Mouse (Mus musculus): ENCODE measurements around the gene Tanc1.
"Not testable (repeated sequence)": the region's sequence is repeated elsewhere in the genome, so short reads cannot be mapped to it uniquely, and the experiment has no call there.

The Tanc1 gene

GRCm38 (mm10) chr2:59611831-59612732 lies at the start of gene Tanc1:
Gene Tanc1, plus strand, starts transcription at chr2:59612042.
- peak; percentile 64 for DNase-seq (ENCODE audit: low read depth, low spot score)
- Histone ChIP-seq H3K27me3 (ENCODE audit: control insufficient read depth, insufficient read depth, low read length, poor library complexity, severe bottlenecking) (0 out of 2 replicates have a peak, but pooled peaks cover under 1% of the 10 kb centered on the region), H3K36me3 (ENCODE audit: control insufficient read depth, insufficient read depth, low read length, poor library complexity, severe bottlenecking) (no peaks in the 10 kb centered on the region)

GRCm38 (mm10) chr2:59562215-59562614 lies 49.6 kb upstream of the Tanc1 start:
- DNase-seq (ENCODE audit: low read depth, low spot score): no peak
- H3K27me3 ChIP-seq (ENCODE audit: control insufficient read depth, insufficient read depth, low read length, poor library complexity, severe bottlenecking): no peaks in the 10 kb centered on the region
- H3K36me3 ChIP-seq (ENCODE audit: control insufficient read depth, insufficient read depth, low read length, poor library complexity, severe bottlenecking): no peaks in the 10 kb centered on the region

DNA sequence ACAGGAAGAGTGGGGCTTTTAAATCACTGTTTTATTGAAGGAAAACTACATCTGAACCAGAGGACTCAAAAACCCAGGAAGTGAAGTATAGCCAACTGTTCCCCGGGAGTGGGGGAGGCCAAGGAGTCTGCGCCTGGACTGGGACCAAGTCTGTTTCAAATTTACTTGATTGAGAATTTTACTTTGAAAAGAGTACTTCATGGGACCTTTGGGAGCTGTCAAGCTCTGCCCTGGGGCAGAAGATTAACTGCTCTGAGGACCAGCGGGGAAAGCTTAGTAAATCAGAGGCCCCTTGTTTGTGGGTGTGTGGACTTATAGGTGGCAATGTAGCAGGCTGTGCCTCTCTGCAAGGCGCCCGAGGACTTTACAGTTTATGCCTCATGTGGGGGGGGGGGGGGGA lies 49.1 kb upstream of the Tanc1 start:
- no peak for DNase-seq (ENCODE audit: low read depth, low spot score)
- Histone ChIP-seq H3K27me3 (ENCODE audit: control insufficient read depth, insufficient read depth, low read length, poor library complexity, severe bottlenecking) (no peaks in the 10 kb centered on the region), H3K36me3 (ENCODE audit: control insufficient read depth, insufficient read depth, low read length, poor library complexity, severe bottlenecking) (no peaks in the 10 kb centered on the region)

- not testable (repeated sequence) for H3K27me3 ChIP-seq (ENCODE audit: control insufficient read depth, insufficient read depth, low read length, poor library complexity, severe bottlenecking); DNase-seq (ENCODE audit: low read depth, low spot score)
These were observed 47.7 kb upstream of the Tanc1 start for GRCm38 (mm10) chr2:59564029-59564611.

DNA sequence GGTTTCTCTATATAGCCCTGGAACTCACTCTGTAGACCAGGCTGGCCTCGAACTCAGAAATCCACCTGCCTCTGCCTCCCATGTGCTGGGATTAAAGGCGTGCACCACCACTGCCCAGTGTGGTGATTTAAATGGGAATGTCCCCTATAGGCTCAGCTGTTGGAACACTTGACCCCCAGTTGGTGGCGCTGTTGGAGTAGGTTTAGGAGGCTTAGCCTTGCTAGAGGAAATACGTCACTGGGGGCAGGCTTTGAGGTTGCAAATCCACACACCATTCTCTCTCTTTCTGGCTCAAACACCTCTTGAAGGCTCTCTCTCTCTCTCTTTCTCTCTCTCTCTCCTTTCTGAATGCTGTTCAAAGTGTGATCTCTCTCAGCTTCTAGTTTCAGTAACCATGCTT lies 46.9 kb upstream of the Tanc1 start:
- no peak for DNase-seq (ENCODE audit: low read depth, low spot score)
- no peaks in the 10 kb centered on the region for H3K36me3 ChIP-seq (ENCODE audit: control insufficient read depth, insufficient read depth, low read length, poor library complexity, severe bottlenecking)
- no peaks in the 10 kb centered on the region for H3K27me3 ChIP-seq (ENCODE audit: control insufficient read depth, insufficient read depth, low read length, poor library complexity, severe bottlenecking)

More at GRCm38 (mm10) chr2:59564029-59564611, 47.7 kb upstream of the Tanc1 start:
- H3K36me3 ChIP-seq (ENCODE audit: control insufficient read depth, insufficient read depth, low read length, poor library complexity, severe bottlenecking): not testable (repeated sequence)

DNA sequence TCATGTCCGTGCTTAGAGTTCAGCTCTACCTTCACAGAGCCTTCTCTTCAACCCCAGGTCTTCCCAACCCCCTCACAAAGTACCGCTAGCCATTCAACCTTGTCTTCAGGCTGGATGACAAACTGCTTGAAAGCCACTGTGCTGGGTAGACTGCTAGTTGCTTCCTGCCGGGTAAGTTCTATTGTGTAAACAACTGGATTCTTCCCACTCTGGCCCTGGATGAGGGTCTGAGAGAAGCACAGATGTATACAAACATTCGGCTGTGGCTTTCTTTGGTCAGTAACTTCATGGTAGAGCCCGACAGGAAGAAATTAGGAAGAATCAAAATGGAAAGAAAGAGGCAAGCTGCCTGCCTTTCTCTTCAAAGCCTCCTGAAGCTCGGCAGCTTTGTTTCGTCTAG lies 30.9 kb upstream of the Tanc1 start:
- Histone ChIP-seq H3K27me3 (ENCODE audit: control insufficient read depth, insufficient read depth, low read length, poor library complexity, severe bottlenecking) (no peaks in the 10 kb centered on the region), H3K36me3 (ENCODE audit: control insufficient read depth, insufficient read depth, low read length, poor library complexity, severe bottlenecking) (no peaks in the 10 kb centered on the region)
- DNase-seq (ENCODE audit: low read depth, low spot score): no peak

DNA sequence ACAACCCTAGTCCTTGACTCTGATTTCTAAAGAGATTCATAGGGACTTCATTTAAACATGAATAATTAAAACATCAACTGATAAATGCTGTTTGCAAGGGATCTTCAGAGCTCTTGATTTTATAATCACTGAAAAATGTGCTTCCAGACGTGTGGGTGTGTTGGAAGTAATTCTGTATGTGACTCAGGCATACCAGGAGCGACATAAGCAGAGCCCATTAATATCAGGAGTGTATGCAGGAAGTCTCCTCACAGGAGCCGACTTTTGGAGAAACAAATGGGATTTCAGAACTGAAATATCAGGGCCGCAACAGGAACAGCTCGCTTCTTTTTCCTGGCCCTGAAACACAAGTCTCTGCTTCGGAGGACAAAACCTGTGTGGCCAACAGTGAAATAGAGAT lies 27.9 kb upstream of the Tanc1 start:
- no peaks in the 10 kb centered on the region for H3K36me3 ChIP-seq (ENCODE audit: control insufficient read depth, insufficient read depth, low read length, poor library complexity, severe bottlenecking)
- H3K27me3 ChIP-seq (ENCODE audit: control insufficient read depth, insufficient read depth, low read length, poor library complexity, severe bottlenecking): no peaks in the 10 kb centered on the region
- no peak for DNase-seq (ENCODE audit: low read depth, low spot score)

GRCm38 (mm10) chr2:59587387-59588095 lies 24.3 kb upstream of the Tanc1 start:
- H3K36me3 ChIP-seq (ENCODE audit: control insufficient read depth, insufficient read depth, low read length, poor library complexity, severe bottlenecking): no peaks in the 10 kb centered on the region
- DNase-seq (ENCODE audit: low read depth, low spot score): no peak
- no peaks in the 10 kb centered on the region for H3K27me3 ChIP-seq (ENCODE audit: control insufficient read depth, insufficient read depth, low read length, poor library complexity, severe bottlenecking)

- Histone ChIP-seq H3K27me3 (ENCODE audit: control insufficient read depth, insufficient read depth, low read length, poor library complexity, severe bottlenecking) (no peaks in the 10 kb centered on the region), H3K36me3 (ENCODE audit: control insufficient read depth, insufficient read depth, low read length, poor library complexity, severe bottlenecking) (no peaks in the 10 kb centered on the region)
- DNase-seq (ENCODE audit: low read depth, low spot score): no peak
These were observed 23.8 kb upstream of the Tanc1 start for GRCm38 (mm10) chr2:59588096-59588405.

DNA sequence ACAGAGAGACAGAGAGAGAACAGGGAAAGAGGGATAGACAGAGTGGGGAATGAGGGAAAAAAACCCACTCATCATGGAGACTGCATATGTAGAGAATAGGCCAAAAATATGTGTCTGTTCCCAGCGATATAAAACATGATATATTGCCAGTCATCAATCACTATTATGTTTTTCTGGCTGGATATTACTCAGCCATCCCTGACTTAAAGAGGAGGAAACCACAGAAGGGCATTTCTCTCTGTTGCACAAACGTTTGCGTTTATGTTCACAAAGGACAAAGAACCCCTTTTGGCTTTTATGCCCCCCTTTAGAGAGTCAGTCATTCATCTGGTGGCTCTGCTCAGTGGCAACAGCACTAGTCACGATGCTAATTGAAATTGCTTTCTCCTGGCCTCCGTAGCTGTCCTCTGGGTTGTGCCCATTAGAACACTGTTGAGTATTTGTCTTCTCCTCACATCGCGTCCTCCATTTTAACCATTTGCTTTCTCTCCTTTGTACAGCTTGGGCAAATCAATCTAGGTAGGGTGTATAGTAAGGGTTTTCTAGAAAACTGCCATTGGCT lies 18.4 kb upstream of the Tanc1 start:
- DNase-seq (ENCODE audit: low read depth, low spot score): no peak
- no peaks in the 10 kb centered on the region for H3K27me3 ChIP-seq (ENCODE audit: control insufficient read depth, insufficient read depth, low read length, poor library complexity, severe bottlenecking)
- H3K36me3 ChIP-seq (ENCODE audit: control insufficient read depth, insufficient read depth, low read length, poor library complexity, severe bottlenecking): no peaks in the 10 kb centered on the region

DNA sequence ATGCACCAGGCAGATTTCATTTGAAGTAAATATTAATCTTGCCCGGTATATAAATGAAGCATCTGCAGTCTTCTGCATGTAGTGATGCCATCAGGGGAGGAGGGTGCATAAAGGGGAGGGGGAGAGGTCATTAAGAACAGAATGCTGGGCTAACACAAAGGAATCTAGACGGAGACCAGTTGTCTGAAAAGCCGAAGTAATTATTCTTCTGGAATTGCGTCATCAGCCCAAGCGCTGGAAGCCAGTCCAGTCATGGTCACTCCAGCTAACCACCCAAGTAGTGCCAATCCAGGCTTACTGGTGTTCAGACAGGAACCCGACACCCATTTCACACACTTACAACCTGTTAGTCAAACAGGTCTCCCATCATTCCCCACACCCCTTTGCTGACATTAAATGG lies 17.7 kb upstream of the Tanc1 start:
- Histone ChIP-seq H3K27me3 (ENCODE audit: control insufficient read depth, insufficient read depth, low read length, poor library complexity, severe bottlenecking) (no peaks in the 10 kb centered on the region), H3K36me3 (ENCODE audit: control insufficient read depth, insufficient read depth, low read length, poor library complexity, severe bottlenecking) (no peaks in the 10 kb centered on the region)
- no peak for DNase-seq (ENCODE audit: low read depth, low spot score)

GRCm38 (mm10) chr2:59596545-59596944 lies 15.3 kb upstream of the Tanc1 start:
- no peak for DNase-seq (ENCODE audit: low read depth, low spot score)
- H3K27me3 ChIP-seq (ENCODE audit: control insufficient read depth, insufficient read depth, low read length, poor library complexity, severe bottlenecking): no peaks in the 10 kb centered on the region
- H3K36me3 ChIP-seq (ENCODE audit: control insufficient read depth, insufficient read depth, low read length, poor library complexity, severe bottlenecking): no peaks in the 10 kb centered on the region

GRCm38 (mm10) chr2:59598286-59598685 lies 13.6 kb upstream of the Tanc1 start:
- no peaks in the 10 kb centered on the region for H3K36me3 ChIP-seq (ENCODE audit: control insufficient read depth, insufficient read depth, low read length, poor library complexity, severe bottlenecking)
- no peaks in the 10 kb centered on the region for H3K27me3 ChIP-seq (ENCODE audit: control insufficient read depth, insufficient read depth, low read length, poor library complexity, severe bottlenecking)
- DNase-seq (ENCODE audit: low read depth, low spot score): no peak

- no peaks in the 10 kb centered on the region for H3K27me3 ChIP-seq (ENCODE audit: control insufficient read depth, insufficient read depth, low read length, poor library complexity, severe bottlenecking)
- no peak for DNase-seq (ENCODE audit: low read depth, low spot score)
- no peaks in the 10 kb centered on the region for H3K36me3 ChIP-seq (ENCODE audit: control insufficient read depth, insufficient read depth, low read length, poor library complexity, severe bottlenecking)
These were observed 12.9 kb upstream of the Tanc1 start for GRCm38 (mm10) chr2:59598894-59599293.
